Mouse (Mus musculus) limb, embryonic 14.5 days (tissue): ENCODE data around the gene Dohh. TPM values are rescaled to one million over a fixed set of nuclear protein-coding genes. Genes with fewer than 3 reads are reported as not detected.

Source experiments
- ATAC-seq: fragments of 200-750 bp; cut with Nextera tagmentation; 2 replicates; pipeline ENCODE4 v1.8.0; 2017; ENCODE audit warnings: low read depth, moderate number of reproducible peaks, moderate TSS enrichment; ENCODE audit not compliant: low FRiP score
- DNase-seq: peaks from one replicate; pipeline ENCODE4 v3.0.0-alpha.2; 2015; ENCODE audit warnings: low spot score
- H3K27ac ChIP-seq: fragments of 300-500 bp; sonication (generic); replicated peaks from 2 replicates; pipeline ENCODE4 v1.5.1; 2014; ENCODE audit warnings: low read depth, mild to moderate bottlenecking, low read length, moderate library complexity, mixed read lengths
- H3K27me3 ChIP-seq: fragments of 300-500 bp; sonication (generic); 2 replicates; pipeline ENCODE4 v1.6.1; 2014; ENCODE audit warnings: low read length, mixed read lengths; ENCODE audit not compliant: control insufficient read depth, insufficient read depth
- H3K36me3 ChIP-seq: fragments of 300-500 bp; sonication (generic); 2 replicates; pipeline ENCODE4 v1.6.1; 2014; ENCODE audit warnings: mild to moderate bottlenecking, low read length, moderate library complexity, mixed read lengths; ENCODE audit not compliant: control insufficient read depth, insufficient read depth
- H3K4me1 ChIP-seq: fragments of 300-500 bp; sonication (generic); 2 replicates; pipeline ENCODE4 v1.6.1; 2014; ENCODE audit warnings: antibody characterized with exemption, low read length, mixed read lengths; ENCODE audit not compliant: control insufficient read depth, insufficient read depth
- H3K4me2 ChIP-seq: fragments of 300-500 bp; sonication (generic); replicated peaks from 2 replicates; pipeline ENCODE4 v1.6.1; 2014; ENCODE audit warnings: low read depth, mild to moderate bottlenecking, low read length, moderate library complexity; ENCODE audit not compliant: severe bottlenecking
- H3K4me3 ChIP-seq: fragments of 300-500 bp; sonication (generic); replicated peaks from 2 replicates; pipeline ENCODE4 v1.5.1; 2014; ENCODE audit warnings: low read length
- H3K9ac ChIP-seq: fragments of 300-500 bp; sonication (generic); 2 replicates; pipeline ENCODE4 v1.6.1; 2014; ENCODE audit warnings: mild to moderate bottlenecking, low read depth, low read length, moderate library complexity; ENCODE audit not compliant: severe bottlenecking
- H3K9me3 ChIP-seq: fragments of 300-500 bp; sonication (generic); 2 replicates; pipeline ENCODE4 v1.6.1; 2016; ENCODE audit warnings: low read length; ENCODE audit not compliant: control insufficient read depth
- POLR2A ChIP-seq: fragments of 200-500 bp; IDR thresholded peaks from 2 replicates; pipeline ENCODE4 v1.8.0; 2012; ENCODE audit warnings: inconsistent platforms, mild to moderate bottlenecking, moderate library complexity, borderline replicate concordance; ENCODE audit not compliant: insufficient read depth, insufficient read length; ENCODE audit errors: extremely low read depth
- WGBS: fragments of 180-500 bp; shearing (Covaris S2); extraction: QIAGEN DNeasy Blood & Tissue Kit; methylation state at CpG from one replicate; pipeline ENCODE4 v1.1.7; 2014; 5-methylcytosine and 5-hydroxymethylcytosine counted together
- polyA plus RNA-seq, 2 experiments: library from polyadenylated mRNA; depleted of rRNA in 1 of 2; stranded (reverse) in 1 of 2; unstranded in 1 of 2; fragments of >200 nt; fragmentation: Nextera tagmentation in 1 of 2; extraction: Ambion mirVana in 1 of 2; gene quantifications; 2 replicates each; pipeline versions ENCODE4 v1.2.1 to v1.2.3; 2012 to 2014

Dohh gene
- polyA plus RNA-seq, 2 experiments: 54.3 to 60.0 TPM

DNA sequence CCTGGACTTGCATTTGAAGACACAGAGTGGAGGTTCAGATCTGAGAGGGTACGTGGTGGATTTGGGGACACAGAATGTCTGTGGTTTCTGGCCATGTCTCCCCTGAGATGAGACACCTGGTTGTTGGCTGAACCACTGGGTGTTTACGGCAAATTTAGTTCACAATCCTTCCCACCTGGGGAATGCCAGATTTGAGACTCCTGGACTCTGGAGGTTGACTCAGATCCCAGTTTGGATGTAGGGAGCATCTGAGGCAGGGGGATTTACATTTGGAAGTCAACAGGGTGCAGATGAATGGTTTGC lies 6.9 kb upstream of the Dohh start:
- Histone ChIP-seq H3K27me3 (no peaks in the 10 kb centered on the region), H3K4me3 (peak overlapping the region; percentile 89), H3K4me1 (peaks cover 15% of the 10 kb centered on the region), H3K27ac (no peak overlapping the region), H3K9me3 (no peaks in the 10 kb centered on the region), H3K4me2 (peak overlapping the region; percentile 85), H3K9ac (peak overlapping the region; percentile 89), H3K36me3 (peaks cover 25% of the 10 kb centered on the region)
- ATAC-seq (no peak), DNase-seq (no peak)
- TF ChIP-seq POLR2A: no peak
- WGBS: 44% methylated on average over 2 of the region's 2 CpGs

DNA sequence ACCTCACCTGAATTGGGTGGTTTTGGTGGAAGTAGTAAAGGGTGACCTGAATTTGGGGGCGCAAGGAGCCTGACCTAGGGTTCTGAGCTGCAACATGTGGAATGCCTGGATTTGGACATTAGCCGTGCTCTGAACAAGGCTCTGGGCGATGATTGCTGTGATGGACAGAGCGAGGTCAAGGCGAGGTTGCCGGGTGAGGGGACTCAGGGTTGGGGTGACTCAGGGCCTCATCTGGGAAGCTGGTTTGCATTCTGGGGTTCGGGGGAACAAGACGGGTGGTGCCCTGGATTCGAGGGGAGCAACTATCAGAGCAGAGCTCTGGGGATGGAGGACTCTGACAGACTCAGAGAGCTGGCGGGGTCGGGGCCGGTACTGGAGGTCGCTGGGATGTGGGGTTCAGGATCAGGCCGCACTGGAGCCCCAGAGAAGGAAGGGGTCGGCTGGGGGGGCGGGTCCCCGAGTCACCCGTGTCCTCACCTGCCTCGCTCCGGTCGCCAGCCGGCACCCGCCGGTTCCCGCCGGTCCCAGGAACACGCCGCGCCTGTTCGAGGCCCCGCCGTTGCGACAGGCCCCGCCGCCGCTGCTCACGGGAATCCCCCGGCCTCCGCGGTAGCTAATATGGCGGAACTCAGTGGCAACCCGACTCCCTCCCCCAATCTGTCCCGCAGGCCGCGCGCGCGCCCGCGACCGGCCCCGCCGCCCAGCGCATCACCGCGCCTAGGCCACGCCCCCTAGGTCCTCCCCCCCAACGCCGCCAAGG lies 6.3 kb upstream of the Dohh start, which contains the start of gene Fzr1:
TSS of gene Fzr1 (minus strand) at position 724 of the 760 bp plus-strand sequence.
- H3K9ac ChIP-seq: peak within 1 kb of the TSS; percentile 89
- H3K36me3 ChIP-seq: peaks cover 20% of the 10 kb centered on the region
- ATAC-seq (peak; percentile 20), DNase-seq (peak; percentile 29)
- TF ChIP-seq POLR2A: 0 out of 2 replicates have a peak, but pooled peaks have one; percentile 51
- H3K9me3 ChIP-seq: no peaks in the 10 kb centered on the region
- no peaks in the 10 kb centered on the region for H3K27me3 ChIP-seq
- H3K4me3 ChIP-seq: peak within 1 kb of the TSS; percentile 89
- peak within 1 kb of the TSS; percentile 85 for H3K4me2 ChIP-seq
- H3K27ac ChIP-seq: peak within 1 kb of the TSS; percentile 55; the same call in 1 of the 2 replicates
- under 1% methylated on average over 24 of the region's 59 CpGs for WGBS
- H3K4me1 ChIP-seq: peaks cover 15% of the 10 kb centered on the region

DNA sequence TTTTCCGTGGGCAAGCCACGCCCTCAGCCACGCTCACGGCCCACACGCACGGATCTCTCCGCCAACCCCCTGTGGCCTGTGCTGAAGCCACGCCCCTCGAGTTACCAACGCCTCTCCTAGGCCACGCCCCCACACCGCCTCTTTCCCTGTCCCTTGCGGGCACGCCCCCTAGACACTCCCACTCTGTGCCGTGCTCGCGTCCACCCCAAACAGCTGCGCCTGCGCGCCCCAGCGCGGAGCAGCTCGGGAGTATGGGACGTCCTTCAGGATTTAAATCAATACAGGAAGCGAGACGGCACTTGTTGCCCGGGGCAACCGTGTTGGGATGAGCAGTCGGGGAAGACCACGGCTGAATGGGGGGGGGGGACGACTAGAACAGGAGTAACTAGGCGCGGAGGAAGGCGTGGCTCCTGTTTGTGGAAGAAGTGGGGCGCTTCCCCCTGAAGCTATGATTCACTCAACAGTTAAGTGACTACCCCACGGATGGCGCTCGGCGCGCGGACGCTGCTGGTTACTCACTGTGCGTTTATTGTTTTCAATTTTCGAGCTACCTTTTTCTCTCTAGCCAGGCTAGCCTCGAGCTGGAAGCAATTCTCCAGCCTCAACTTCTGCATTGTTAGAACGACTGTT lies 5.6 kb upstream of the Dohh start:
- Histone ChIP-seq H3K9me3 (no peaks in the 10 kb centered on the region), H3K4me1 (peaks cover 15% of the 10 kb centered on the region), H3K4me3 (peak overlapping the region; percentile 89), H3K27ac (peak overlapping the region; percentile 55; the same call in 1 of the 2 replicates), H3K9ac (peak overlapping the region; percentile 89), H3K27me3 (no peaks in the 10 kb centered on the region), H3K4me2 (peak overlapping the region; percentile 85), H3K36me3 (peaks cover 14% of the 10 kb centered on the region)
- peak; percentile 100 for DNase-seq
- under 1% methylated on average over 41 of the region's 46 CpGs for WGBS
- 0 out of 2 replicates have a peak, but pooled peaks have one; percentile 52 for TF ChIP-seq POLR2A
- ATAC-seq: peak; percentile 95

DNA sequence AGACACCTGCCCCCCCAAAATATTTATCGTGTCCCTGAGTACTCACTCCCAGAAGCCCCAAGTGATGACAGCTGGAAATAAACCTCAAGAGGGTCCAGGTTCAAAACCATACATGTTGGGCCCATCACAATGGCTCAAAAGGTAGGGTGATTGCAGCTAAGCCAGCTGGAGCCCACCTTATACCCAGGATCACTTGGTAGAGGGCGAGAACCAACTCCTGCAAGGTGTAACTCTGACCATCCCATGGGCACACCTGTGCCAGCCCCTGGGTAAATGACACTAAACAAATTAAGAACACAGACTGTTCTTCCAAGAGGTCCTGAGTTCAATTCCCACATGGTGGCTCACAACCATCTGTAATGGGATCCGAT lies 5.1 kb upstream of the Dohh start:
- ATAC-seq: no peak
- peak overlapping the region; percentile 55; the same call in 1 of the 2 replicates for H3K27ac ChIP-seq
- H3K36me3 ChIP-seq: peaks cover 9% of the 10 kb centered on the region
- WGBS: 62% methylated on average over 3 of the region's 3 CpGs
- peak overlapping the region; percentile 49 for H3K4me3 ChIP-seq
- no peak for TF ChIP-seq POLR2A
- DNase-seq: no peak
- peaks cover 15% of the 10 kb centered on the region for H3K4me1 ChIP-seq
- H3K4me2 ChIP-seq: peak overlapping the region; percentile 59
- H3K9me3 ChIP-seq: no peaks in the 10 kb centered on the region
- peak overlapping the region; percentile 44 for H3K9ac ChIP-seq
- no peaks in the 10 kb centered on the region for H3K27me3 ChIP-seq

DNA sequence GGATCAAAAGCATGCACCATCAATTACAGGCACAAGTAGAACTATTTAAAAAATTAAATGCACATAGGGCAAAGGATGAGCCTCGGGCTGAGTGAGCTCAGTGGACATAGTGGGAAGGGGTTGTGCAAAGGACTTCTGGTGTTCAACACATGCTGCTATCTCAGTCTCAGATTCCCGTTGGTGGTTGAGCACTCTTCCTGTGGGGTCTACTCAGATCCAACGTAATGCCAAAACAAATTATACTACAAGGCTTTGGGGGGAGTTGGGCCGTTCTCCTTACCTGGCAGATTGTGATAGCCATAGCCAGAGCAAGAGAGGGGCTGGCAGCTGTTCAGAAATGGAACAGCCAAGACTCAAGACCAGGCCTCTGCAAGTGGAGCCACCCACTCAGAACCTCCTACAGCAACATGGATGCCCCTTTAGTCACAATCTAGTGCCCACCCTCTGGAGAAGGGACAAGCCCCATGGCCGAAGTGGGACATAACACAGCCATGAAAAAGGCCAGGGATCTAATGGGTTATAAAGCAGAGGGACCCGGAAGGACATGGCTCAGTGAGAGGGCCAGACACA lies 4.3 kb upstream of the Dohh start:
- Histone ChIP-seq H3K27me3 (no peaks in the 10 kb centered on the region), H3K4me3 (no peak overlapping the region), H3K9ac (no peak overlapping the region), H3K4me2 (no peak overlapping the region), H3K27ac (no peak overlapping the region), H3K4me1 (peaks cover 16% of the 10 kb centered on the region), H3K36me3 (peaks cover 7% of the 10 kb centered on the region), H3K9me3 (no peaks in the 10 kb centered on the region)
- TF ChIP-seq POLR2A: no peak
- no peak for ATAC-seq
- 90% methylated on average over 6 of the region's 6 CpGs for WGBS
- DNase-seq: no peak
